Mouse (Mus musculus) midbrain, embryonic 16.5 days (tissue): ENCODE data around the gene Fasn. TPM values are rescaled to one million over a fixed set of nuclear protein-coding genes. Genes with fewer than 3 reads are reported as not detected.

Experiments used
- ATAC-seq: fragments of 200-750 bp; cut with Nextera tagmentation; 2 replicates; pipeline ENCODE4 v1.8.0; 2017; ENCODE audit warnings: moderate TSS enrichment
- H3K27ac ChIP-seq: fragments of 300-500 bp; sonication (generic); 2 replicates; pipeline ENCODE4 v1.5.1; 2014; ENCODE audit warnings: mild to moderate bottlenecking, low read length, mixed read lengths
- H3K27me3 ChIP-seq: fragments of 300-500 bp; sonication (generic); 2 replicates; pipeline ENCODE4 v1.6.1; 2014; ENCODE audit warnings: low read depth, low read length, mixed read lengths; ENCODE audit not compliant: control insufficient read depth, insufficient read depth
- H3K36me3 ChIP-seq: fragments of 300-500 bp; sonication (generic); 2 replicates; pipeline ENCODE4 v1.6.1; 2014; ENCODE audit warnings: mild to moderate bottlenecking, low read length, moderate library complexity, mixed read lengths; ENCODE audit not compliant: control insufficient read depth, insufficient read depth
- H3K4me1 ChIP-seq: fragments of 300-500 bp; sonication (generic); 2 replicates; pipeline ENCODE4 v1.6.1; 2014; ENCODE audit warnings: mild to moderate bottlenecking, low read length, mixed read lengths; ENCODE audit not compliant: control insufficient read depth, insufficient read depth
- H3K4me2 ChIP-seq: fragments of 300-500 bp; sonication (generic); 2 replicates; pipeline ENCODE4 v1.6.1; 2014; ENCODE audit warnings: mild to moderate bottlenecking, low read length, mixed read lengths
- H3K4me3 ChIP-seq: fragments of 300-500 bp; sonication (generic); 2 replicates; pipeline ENCODE4 v1.5.1; 2014; ENCODE audit warnings: low read depth, mild to moderate bottlenecking, low read length, moderate library complexity, mixed read lengths
- H3K9ac ChIP-seq: fragments of 300-500 bp; sonication (generic); 2 replicates; pipeline ENCODE4 v1.6.1; 2014; ENCODE audit warnings: low read depth, low read length, mixed read lengths
- H3K9me3 ChIP-seq: fragments of 300-500 bp; sonication (generic); replicated peaks from 2 replicates; pipeline ENCODE4 v1.6.1; 2014; ENCODE audit warnings: mild to moderate bottlenecking, low read length, mixed read lengths; ENCODE audit not compliant: control insufficient read depth, poor library complexity, severe bottlenecking
- WGBS: fragments of 180-500 bp; shearing (Covaris S2); extraction: QIAGEN DNeasy Blood & Tissue Kit; methylation state at CpG from one replicate; pipeline ENCODE4 v1.1.7; 2014; 5-methylcytosine and 5-hydroxymethylcytosine counted together
- polyA plus RNA-seq: library from polyadenylated mRNA; unstranded; fragments of >200 nt; fragmentation: Nextera tagmentation; extraction: Ambion mirVana; gene quantifications from 2 replicates; pipeline ENCODE4 v1.2.1, GENCODE M21; 2015

Gene Fasn
- polyA plus RNA-seq, 1 experiment from 2014 or later, result 108 TPM

GRCm38 (mm10) chr11:120761811-120762671 is 62.3 kb downstream of the Fasn start:
- Histone ChIP-seq H3K4me3 (no peak overlapping the region), H3K9me3 (peaks cover 4% of the 10 kb centered on the region; the same call in 1 of the 2 replicates), H3K9ac (no peak overlapping the region), H3K36me3 (no peaks in the 10 kb centered on the region), H3K27me3 (peaks cover 3% of the 10 kb centered on the region), H3K4me1 (no peaks in the 10 kb centered on the region), H3K4me2 (no peak overlapping the region), H3K27ac (no peak overlapping the region)
- WGBS, result 78% methylated on average over 14 of the region's 14 CpGs
- ATAC-seq, result no peak

- ATAC-seq, result no peak
- Histone ChIP-seq H3K9me3 (peaks cover 4% of the 10 kb centered on the region; the same call in 1 of the 2 replicates), H3K27ac (no peak overlapping the region), H3K4me1 (no peaks in the 10 kb centered on the region), H3K9ac (no peak overlapping the region), H3K27me3 (peaks cover 3% of the 10 kb centered on the region), H3K36me3 (no peaks in the 10 kb centered on the region), H3K4me2 (no peak overlapping the region), H3K4me3 (no peak overlapping the region)
- 88% methylated on average over 9 of the region's 9 CpGs for WGBS
These were observed 64.1 kb downstream of the Fasn start for GRCm38 (mm10) chr11:120760236-120760635.

Other genes starting within 250 kb of the Fasn start
- gene Arhgdia, start 242.9 kb downstream of the Fasn start, polyA plus RNA-seq, result 439 and 443 TPM in 2 replicates
- gene Alyref, start 226.2 kb downstream of the Fasn start, polyA plus RNA-seq, result 194 and 223 TPM in 2 replicates
- gene Anapc11, start 226.1 kb downstream of the Fasn start, polyA plus RNA-seq, result 189 and 196 TPM in 2 replicates
- gene Npb, start 216.1 kb downstream of the Fasn start, polyA plus RNA-seq, result not detected in 2 replicates
- 218 and 239 TPM in 2 replicates for gene Pcyt2, start 206.6 kb downstream of the Fasn start, polyA plus RNA-seq
- 39.3 and 46.2 TPM in 2 replicates for gene Sirt7, start 199.3 kb downstream of the Fasn start, polyA plus RNA-seq
- gene Mafg, start 190.9 kb downstream of the Fasn start, polyA plus RNA-seq, result 37.5 and 39.1 TPM in 2 replicates
- 18.1 TPM in 2 replicates for gene Pycr1, start 180.8 kb downstream of the Fasn start, polyA plus RNA-seq
- gene Myadml2, start 176.4 kb downstream of the Fasn start, polyA plus RNA-seq, result 1.1 TPM in 2 replicates
- gene Notum, start 163.4 kb downstream of the Fasn start, polyA plus RNA-seq, result 1.1 and 1.9 TPM in 2 replicates
- gene Aspscr1, start 151.6 kb downstream of the Fasn start, polyA plus RNA-seq, result 144 and 145 TPM in 2 replicates
- gene Cenpx, start 110.8 kb downstream of the Fasn start, polyA plus RNA-seq, result 88.8 and 92.2 TPM in 2 replicates
- 86.6 and 87.9 TPM in 2 replicates for gene Lrrc45, start 110.6 kb downstream of the Fasn start, polyA plus RNA-seq
- 624 and 719 TPM in 2 replicates for gene Rac3, start 103.1 kb downstream of the Fasn start, polyA plus RNA-seq
- gene Dcxr, start 97.3 kb downstream of the Fasn start, polyA plus RNA-seq, result 5.8 and 7.0 TPM in 2 replicates
- 0.87 and 1.6 TPM in 2 replicates for gene Cbr2, start 92.4 kb downstream of the Fasn start, polyA plus RNA-seq
- gene Hmga1b, start 61.8 kb downstream of the Fasn start, polyA plus RNA-seq, result 1.3 and 2.8 TPM in 2 replicates
- 133 and 145 TPM in 2 replicates for gene Rfng, start 40.3 kb downstream of the Fasn start, polyA plus RNA-seq
- 270 and 288 TPM in 2 replicates for gene Gps1, start 40.3 kb downstream of the Fasn start, polyA plus RNA-seq
- 38.1 and 42.2 TPM in 2 replicates for gene Dus1l, start 28.1 kb downstream of the Fasn start, polyA plus RNA-seq
- 6.8 and 7.1 TPM in 2 replicates for gene Ccdc57, start 108.3 kb upstream of the Fasn start, polyA plus RNA-seq
- 9.0 and 10.0 TPM in 2 replicates for gene Slc16a3, start 123.9 kb upstream of the Fasn start, polyA plus RNA-seq
- gene Csnk1d, start 166.8 kb upstream of the Fasn start, polyA plus RNA-seq, result 153 and 161 TPM in 2 replicates
- gene Cd7, start 214.9 kb upstream of the Fasn start, polyA plus RNA-seq, result not detected in 2 replicates
- gene Sectm1b, start 239.0 kb upstream of the Fasn start, polyA plus RNA-seq, result not detected in 2 replicates